In the genomic region with DNA sequence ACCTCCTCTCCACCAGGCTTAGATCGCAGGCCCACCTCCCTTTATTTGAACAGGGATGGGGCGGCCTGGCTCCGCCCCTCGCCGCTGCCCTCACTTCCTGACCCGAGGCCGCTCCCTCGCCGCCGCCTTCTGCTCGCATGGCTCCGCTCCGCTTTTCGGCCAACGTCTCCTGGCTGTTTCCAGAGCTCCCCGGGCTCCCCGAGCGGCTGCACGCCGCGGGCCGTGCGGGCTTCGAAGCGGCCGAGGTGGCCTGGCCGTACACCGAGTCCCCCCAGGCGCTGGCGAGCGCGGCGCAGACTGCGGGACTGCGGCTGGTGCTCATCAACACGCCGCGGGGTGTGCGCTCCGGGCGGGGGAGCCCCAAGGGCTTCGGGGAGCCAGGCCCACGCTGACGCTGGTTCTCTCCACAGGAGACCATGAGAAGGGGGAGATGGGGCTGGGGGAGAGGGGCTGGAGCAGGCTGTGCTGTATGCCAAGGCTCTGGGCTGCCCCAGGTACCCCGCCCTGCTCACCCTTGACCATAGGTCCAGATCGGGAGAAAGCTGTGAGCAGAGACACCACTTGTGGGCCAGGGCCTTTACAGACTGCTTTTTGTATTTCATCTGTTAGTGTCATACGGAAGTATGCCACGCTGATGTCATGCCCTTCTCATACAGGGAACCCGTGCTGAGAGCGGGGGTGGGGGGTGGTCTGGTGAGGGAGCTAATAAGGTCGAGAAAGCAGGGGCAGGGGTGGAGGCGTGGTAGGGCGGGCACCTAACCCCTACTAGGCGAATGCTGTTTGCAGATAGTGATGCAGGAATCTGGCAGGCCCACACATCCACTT, we compare ENCODE assay signal across 8 mouse cellular contexts. TPM values are rescaled to one million over a fixed set of nuclear protein-coding genes. Genes with fewer than 3 reads are reported as not detected.
DNase-seq lines count a peak whose midpoint lies in the region; ATAC-seq and TF ChIP-seq lines count a peak whose summit lies in the region.

No protein-coding gene starts in this region.

- TF ChIP-seq CTCF in heart, postnatal 0 days (IDR thresholded peaks at IDR 0.05; ENCODE audit: low read depth): no peak
- TF ChIP-seq CTCF in testis, adult 2 months (IDR thresholded peaks at IDR 0.05; ENCODE audit: control insufficient read depth, insufficient read depth, insufficient replicate concordance, low read depth, low read length): no peak

- in situ Hi-C loops in ES-E14 (cut with MboI; ENCODE audit: low sequenced_read_pairs in 2 of 2, unreplicated experiment in 2 of 2): no loop called here

- WGBS in forebrain, embryonic 11.5 days: 1% methylated on average over 54 of the region's 54 CpGs
- WGBS in heart, postnatal 0 days: under 1% methylated on average over 51 of the region's 54 CpGs
- WGBS in neural tube, embryonic 13.5 days: under 1% methylated on average over 54 of the region's 54 CpGs

- no peak overlapping the region for H3K27ac ChIP-seq in ES-E14 (ENCODE audit: insufficient read depth, low read depth, low read length, poor library complexity, severe bottlenecking)
- peak overlapping the region; percentile 76 for H3K27ac ChIP-seq in forebrain, embryonic 11.5 days (ENCODE audit: low read depth, low read length)
- H3K27ac ChIP-seq in heart, postnatal 0 days (ENCODE audit: low read depth): peak overlapping the region; percentile 71
- peak overlapping the region; percentile 93 for H3K27ac ChIP-seq in neural tube, embryonic 13.5 days (replicated peaks)
- H3K27ac ChIP-seq in testis, adult 2 months (ENCODE audit: control insufficient read depth, insufficient read depth, low read depth, low read length): no peak overlapping the region

- H3K4me3 ChIP-seq in ES-E14 (ENCODE audit: insufficient read depth in 1 of 2, low read depth in 1 of 2, low read length in 2 of 2, poor library complexity in 1 of 2, severe bottlenecking in 1 of 2): peak overlapping the region; percentile 85 to 86
- peak overlapping the region; percentile 62 for H3K4me3 ChIP-seq in forebrain, embryonic 11.5 days (ENCODE audit: low read depth, low read length)
- peak overlapping the region; percentile 77 for H3K4me3 ChIP-seq in heart, postnatal 0 days (ENCODE audit: low read depth, low read length)
- H3K4me3 ChIP-seq in neural tube, embryonic 13.5 days: peak overlapping the region; percentile 63
- H3K4me3 ChIP-seq in testis, adult 2 months (ENCODE audit: control insufficient read depth, low read depth, low read length): peak overlapping the region; percentile 87

- H3K9me3 ChIP-seq in ES-E14 (ENCODE audit: control insufficient read depth, insufficient read depth, low read depth, low read length): no peaks in the 10 kb centered on the region
- no peaks in the 10 kb centered on the region for H3K9me3 ChIP-seq in forebrain, embryonic 11.5 days (ENCODE audit: control insufficient read depth, low read length)
- H3K9me3 ChIP-seq in heart, postnatal 0 days (replicated peaks; ENCODE audit: control insufficient read depth, low read length): no peaks in the 10 kb centered on the region
- no peaks in the 10 kb centered on the region for H3K9me3 ChIP-seq in neural tube, embryonic 13.5 days

- peak overlapping the region; percentile 98 for H3K4me2 ChIP-seq in forebrain, embryonic 11.5 days (ENCODE audit: low read depth, low read length, severe bottlenecking)
- H3K4me2 ChIP-seq in heart, postnatal 0 days (ENCODE audit: low read depth, low read length): peak overlapping the region; percentile 99
- H3K4me2 ChIP-seq in neural tube, embryonic 13.5 days: peak overlapping the region; percentile 91

- peak overlapping the region; percentile 86 for H3K9ac ChIP-seq in ES-E14 (ENCODE audit: insufficient read depth, low read depth, low read length, poor library complexity, severe bottlenecking)
- H3K9ac ChIP-seq in forebrain, embryonic 11.5 days (ENCODE audit: low read length): peak overlapping the region; percentile 77
- H3K9ac ChIP-seq in heart, postnatal 0 days (replicated peaks; ENCODE audit: low read depth, low read length): peak overlapping the region; percentile 79
- H3K9ac ChIP-seq in neural tube, embryonic 13.5 days: peak overlapping the region; percentile 92

- H3K27me3 ChIP-seq in forebrain, embryonic 11.5 days (ENCODE audit: control insufficient read depth, insufficient read depth, low read length): no peaks in the 10 kb centered on the region
- H3K27me3 ChIP-seq in heart, postnatal 0 days (ENCODE audit: control insufficient read depth, insufficient read depth, low read length): no peaks in the 10 kb centered on the region
- no peaks in the 10 kb centered on the region for H3K27me3 ChIP-seq in neural tube, embryonic 13.5 days
- H3K27me3 ChIP-seq in testis, adult 2 months (ENCODE audit: control insufficient read depth, insufficient read depth, low read length): no peaks in the 10 kb centered on the region

- ATAC-seq in forebrain, embryonic 11.5 days (replicated peaks; ENCODE audit: low FRiP score): peak; percentile 84
- ATAC-seq in heart, postnatal 0 days (ENCODE audit: insufficient read depth, low read depth): peak; percentile 77
- ATAC-seq in neural tube, embryonic 13.5 days (ENCODE audit: low read depth): peak; percentile 80

- peak; percentile 51; the same call in 1 of the 2 replicates for TF ChIP-seq POLR2A in testis, adult 2 months (IDR thresholded peaks at IDR 0.05; ENCODE audit: control insufficient read depth, low read depth, low read length)

- peaks cover 32% of the 10 kb centered on the region for H3K36me3 ChIP-seq in ES-E14 (ENCODE audit: control insufficient read depth, insufficient read depth, low read length, poor library complexity, severe bottlenecking)
- H3K36me3 ChIP-seq in forebrain, embryonic 11.5 days (ENCODE audit: control insufficient read depth, insufficient read depth, low read length): peaks cover 4% of the 10 kb centered on the region; the same call in 1 of the 2 replicates
- peaks cover 33% of the 10 kb centered on the region for H3K36me3 ChIP-seq in heart, postnatal 0 days (replicated peaks; ENCODE audit: control insufficient read depth, insufficient read depth, low read length)
- H3K36me3 ChIP-seq in neural tube, embryonic 13.5 days: peaks cover 36% of the 10 kb centered on the region
- no peaks in the 10 kb centered on the region for H3K36me3 ChIP-seq in testis, adult 2 months (ENCODE audit: control insufficient read depth, insufficient read depth, low read length)

- peaks cover 0 to 5% of the 10 kb centered on the region in 2 experiments; a peak in 1 of 4 replicates for H3K4me1 ChIP-seq in ES-E14 (ENCODE audit: control insufficient read depth in 2 of 2, insufficient read depth in 2 of 2, low read length in 2 of 2, poor library complexity in 1 of 2)
- H3K4me1 ChIP-seq in forebrain, embryonic 11.5 days (replicated peaks; ENCODE audit: control insufficient read depth, insufficient read depth, low read length): 0 out of 2 replicates have a peak, but pooled peaks cover 4% of the 10 kb centered on the region
- no peaks in the 10 kb centered on the region; the same call in 1 of the 2 replicates for H3K4me1 ChIP-seq in heart, postnatal 0 days (ENCODE audit: control insufficient read depth, insufficient read depth)
- H3K4me1 ChIP-seq in neural tube, embryonic 13.5 days (replicated peaks): peaks cover 19% of the 10 kb centered on the region
- H3K4me1 ChIP-seq in testis, adult 2 months (ENCODE audit: control insufficient read depth, insufficient read depth, low read length): peaks cover 4% of the 10 kb centered on the region

- no peak for TF ChIP-seq EP300 in heart, postnatal 0 days (IDR thresholded peaks at IDR 0.05; ENCODE audit: low read depth)

- DNase-seq in ES-E14 (ENCODE audit: low read depth, low spot score): no peak
- DNase-seq in c-Kit-positive CD71-positive TER-119-positive erythroid progenitor cells, embryonic 14.5 days (ENCODE audit: low spot score): peak; percentile 52
- DNase-seq in forebrain, embryonic 11.5 days (ENCODE audit: low spot score): peak; percentile 87
- DNase-seq in heart, postnatal 0 days (ENCODE audit: low spot score): peak; percentile 58
- peak; percentile 80 to 90 for DNase-seq in kidney, postnatal 25 days
- peak; percentile 77 for DNase-seq in lung, adult 18-20 months

TF ChIP-seq in ES-E14, 5 proteins besides CTCF, POLR2A, EP300 and RAD21:
- TF ChIP-seq HCFC1 (IDR thresholded peaks at IDR 0.05; ENCODE audit: borderline replicate concordance, insufficient read depth, low read length) (no peak), CHD2 (IDR thresholded peaks at IDR 0.05; ENCODE audit: low read depth, low read length) (no peak), ZC3H11A (IDR thresholded peaks at IDR 0.05; ENCODE audit: borderline replicate concordance, low read depth, low read length) (no peak), ZNF384 (IDR thresholded peaks at IDR 0.05; ENCODE audit: low read depth, low read length) (no peak), MAFK (IDR thresholded peaks at IDR 0.05; ENCODE audit: insufficient read depth, low read depth, low read length) (no peak)

RNA-seq across cellular contexts. Expression of gene Szt2, which starts 49.0 kb away (rescaled TPM):
- total RNA-seq in ES-E14 (2012; rRNA removed): 17.4 and 26.6 TPM in 2 replicates
- polyA plus RNA-seq in forebrain, embryonic 11.5 days (2014; fragmentation: Nextera tagmentation; extraction: Ambion mirVana): 14.1 and 18.3 TPM in 2 replicates
- 15.4 and 23.5 TPM in 2 replicates for total RNA-seq in heart, postnatal 0 days (2014; rRNA removed; ENCODE audit: low replicate concordance)
- 2.0 and 2.3 TPM in 2 replicates for polyA plus RNA-seq in heart, postnatal 0 days (2015; fragmentation: Nextera tagmentation; extraction: Ambion mirVana)
- polyA plus RNA-seq in neural tube, embryonic 13.5 days (2015; fragmentation: Nextera tagmentation; extraction: Ambion mirVana): 7.8 and 9.1 TPM in 2 replicates
- 12.2 and 14.2 TPM in 2 replicates for polyA plus RNA-seq in testis, adult 2 months (2012; rRNA removed)

RNA-seq across cellular contexts. Expression of gene Med8, which starts 49.0 kb away (rescaled TPM):
- total RNA-seq in ES-E14 (2012; rRNA removed): 56.5 and 74.1 TPM in 2 replicates
- 152 and 155 TPM in 2 replicates for polyA plus RNA-seq in forebrain, embryonic 11.5 days (2014; fragmentation: Nextera tagmentation; extraction: Ambion mirVana)
- total RNA-seq in heart, postnatal 0 days (2014; rRNA removed; ENCODE audit: low replicate concordance): 17.3 and 40.2 TPM in 2 replicates
- polyA plus RNA-seq in heart, postnatal 0 days (2015; fragmentation: Nextera tagmentation; extraction: Ambion mirVana): 56.2 and 58.8 TPM in 2 replicates
- 107 and 119 TPM in 2 replicates for polyA plus RNA-seq in neural tube, embryonic 13.5 days (2015; fragmentation: Nextera tagmentation; extraction: Ambion mirVana)
- polyA plus RNA-seq in testis, adult 2 months (2012; rRNA removed): 28.3 and 29.0 TPM in 2 replicates

Comparison
In these comparisons a context has a peak if more than half of its experiments do, and no peak if none do; other contexts are left out.
1. H3K27ac ChIP-seq: peak in forebrain, embryonic 11.5 days (single experiment), heart, postnatal 0 days (single experiment) and neural tube, embryonic 13.5 days (single experiment); none in ES-E14 (single experiment) and testis, adult 2 months (single experiment).
2. Peak in every context shown above with its lines, with median percentiles within 50 percentile points of each other: H3K4me3 ChIP-seq, H3K9ac ChIP-seq, ATAC-seq and H3K4me2 ChIP-seq.